Mouse (Mus musculus) hindbrain, postnatal 0 days (tissue): ENCODE results near the gene Hoxc11. TPM values are rescaled to one million over a fixed set of nuclear protein-coding genes. Genes with fewer than 3 reads are reported as not detected.
A peak's percentile ranks its signal among the peaks of the same experiment; 100 is the strongest.

Experiments
- ATAC-seq: fragments of 200-750 bp; cut with Nextera tagmentation; 2 replicates; pipeline ENCODE4 v1.8.0; 2017; ENCODE audit warnings: mild to moderate bottlenecking, moderate TSS enrichment, moderate library complexity
- DNase-seq: peaks from one replicate; pipeline ENCODE4 v3.0.0-alpha.2; 2015; ENCODE audit warnings: low spot score
- H3K27ac ChIP-seq: fragments of 300-500 bp; sonication (generic); 2 replicates; pipeline ENCODE4 v1.5.1; 2014; ENCODE audit warnings: mild to moderate bottlenecking
- H3K27me3 ChIP-seq: fragments of 300-500 bp; sonication (generic); 2 replicates; pipeline ENCODE4 v1.6.1; 2014; ENCODE audit warnings: low read length, mixed read lengths; ENCODE audit not compliant: insufficient read depth
- H3K36me3 ChIP-seq: fragments of 300-500 bp; sonication (generic); 2 replicates; pipeline ENCODE4 v1.6.1; 2014; ENCODE audit warnings: low read length, mixed read lengths; ENCODE audit not compliant: insufficient read depth
- H3K4me1 ChIP-seq: fragments of 300-500 bp; sonication (generic); 2 replicates; pipeline ENCODE4 v1.6.1; 2014; ENCODE audit warnings: antibody characterized with exemption, low read length, mixed read lengths; ENCODE audit not compliant: insufficient read depth
- H3K4me2 ChIP-seq: fragments of 300-500 bp; sonication (generic); 2 replicates; pipeline ENCODE4 v1.6.1; 2014; ENCODE audit warnings: low read depth, mild to moderate bottlenecking, low read length, moderate library complexity, mixed read lengths
- H3K4me3 ChIP-seq: fragments of 300-500 bp; sonication (generic); 2 replicates; pipeline ENCODE4 v1.5.1; 2014; ENCODE audit warnings: low read length
- H3K9ac ChIP-seq: fragments of 300-500 bp; sonication (generic); replicated peaks from 2 replicates; pipeline ENCODE4 v1.6.1; 2014; ENCODE audit warnings: mild to moderate bottlenecking, low read length, moderate library complexity, mixed read lengths
- H3K9me3 ChIP-seq: fragments of 300-500 bp; sonication (generic); 2 replicates; pipeline ENCODE4 v1.6.1; 2016; ENCODE audit warnings: low read length, mixed read lengths
- CTCF ChIP-seq: IDR thresholded peaks from 2 replicates; pipeline ENCODE4 v1.5.1; 2016; ENCODE audit warnings: antibody characterized with exemption, control low read depth, low read depth
- WGBS: fragments of 180-500 bp; shearing (Covaris S2); extraction: QIAGEN DNeasy Blood & Tissue Kit; methylation state at CpG from one replicate; pipeline ENCODE4 v1.1.7; 2014; 5-methylcytosine and 5-hydroxymethylcytosine counted together
- polyA plus RNA-seq: library from polyadenylated mRNA; unstranded; fragments of >200 nt; fragmentation: Nextera tagmentation; extraction: Ambion mirVana; gene quantifications from 2 replicates; pipeline ENCODE4 v1.2.1, GENCODE M21; 2015
- total RNA-seq: library from RNA; depleted of rRNA; stranded (reverse); fragments of >200 nt; gene quantifications from 2 replicates; pipeline ENCODE4 v1.2.3, GENCODE M21; 2014

Hoxc11 gene
- total and polyA plus RNA-seq, 2 experiments from 2014 or later: not detected

DNA sequence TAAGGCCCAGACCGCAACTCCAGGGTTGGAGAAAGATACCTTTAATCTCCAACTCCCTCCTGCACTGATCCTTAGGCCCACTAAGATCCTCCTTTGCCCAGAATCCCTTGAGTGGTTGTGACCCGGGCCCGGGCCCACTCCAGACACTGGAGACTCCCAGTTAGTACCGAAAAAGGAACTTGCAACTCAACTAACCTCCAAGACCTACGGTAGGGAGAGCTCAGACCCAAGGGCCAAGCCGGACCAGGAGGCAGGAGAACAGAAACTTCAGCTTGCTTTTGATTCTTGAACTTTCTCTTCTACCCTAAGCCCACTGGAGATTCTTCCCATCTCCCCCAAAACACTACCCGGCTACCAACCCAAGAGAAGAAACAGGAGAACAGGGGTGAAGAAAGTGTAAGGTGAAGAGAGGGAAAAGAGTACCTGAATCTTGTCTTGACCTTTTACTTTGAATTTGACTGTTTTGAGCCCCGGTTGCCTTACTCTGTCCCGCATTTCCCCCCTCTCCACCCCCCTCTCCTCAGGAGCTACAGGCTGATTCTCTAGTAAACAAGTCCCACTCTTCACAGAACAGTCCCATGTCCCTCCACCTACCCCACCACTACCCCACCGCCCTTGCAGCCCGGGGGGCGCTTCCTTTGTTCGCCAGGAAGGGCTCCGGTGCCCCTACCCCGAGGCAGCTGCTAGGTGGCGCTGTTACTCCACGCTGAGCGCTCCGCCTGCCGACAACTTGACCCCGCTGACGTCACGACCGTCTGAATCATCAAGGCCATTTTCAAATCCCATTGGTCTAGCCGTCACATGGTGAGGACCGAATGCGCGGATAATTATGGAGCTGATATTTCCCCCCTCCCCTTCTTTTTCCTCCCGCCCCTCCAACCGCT, 11.9 kb downstream of the Hoxc11 start:
- Histone ChIP-seq H3K9ac (no peak overlapping the region), H3K4me3 (no peak overlapping the region), H3K4me1 (no peaks in the 10 kb centered on the region), H3K4me2 (no peak overlapping the region), H3K27me3 (peaks cover 96% of the 10 kb centered on the region), H3K9me3 (no peaks in the 10 kb centered on the region), H3K36me3 (no peaks in the 10 kb centered on the region), H3K27ac (no peak overlapping the region)
- WGBS: 2% methylated on average over 29 of the region's 30 CpGs
- ATAC-seq (peak; percentile 45; the same call in 1 of the 2 replicates), DNase-seq (peak; percentile 76)
- peak; percentile 70 for TF ChIP-seq CTCF

GRCm38 (mm10) chr15:102966776-102967311, 12.6 kb downstream of the Hoxc11 start, which contains the start of gene Hoxc10:
TSS of gene Hoxc10 (plus strand) at chr15:102966796.
- TF ChIP-seq CTCF: no peak
- H3K9ac ChIP-seq: no peak within 1 kb of the TSS
- H3K36me3 ChIP-seq: no peaks in the 10 kb centered on the region
- no peaks in the 10 kb centered on the region for H3K9me3 ChIP-seq
- no peaks in the 10 kb centered on the region for H3K4me1 ChIP-seq
- DNase-seq (no peak), ATAC-seq (no peak)
- no peak within 1 kb of the TSS for H3K4me2 ChIP-seq
- WGBS: 3% methylated on average over 27 of the region's 27 CpGs
- peaks cover 96% of the 10 kb centered on the region for H3K27me3 ChIP-seq
- no peak within 1 kb of the TSS for H3K4me3 ChIP-seq
- H3K27ac ChIP-seq: no peak within 1 kb of the TSS

DNA sequence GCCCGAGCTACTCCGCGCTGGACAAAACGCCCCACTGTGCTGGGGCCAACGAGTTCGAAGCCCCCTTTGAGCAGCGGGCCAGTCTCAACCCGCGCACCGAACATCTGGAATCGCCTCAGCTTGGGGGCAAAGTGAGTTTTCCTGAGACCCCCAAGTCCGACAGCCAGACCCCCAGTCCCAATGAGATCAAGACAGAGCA, 13.0 kb downstream of the Hoxc11 start, which contains the start of gene Hoxc5:
Gene Hoxc5, plus strand, starts transcription at position 132 of the 199 bp plus-strand sequence.
- DNase-seq (no peak), ATAC-seq (no peak)
- H3K4me2 ChIP-seq: no peak within 1 kb of the TSS
- no peaks in the 10 kb centered on the region for H3K36me3 ChIP-seq
- 4% methylated on average over 12 of the region's 12 CpGs for WGBS
- H3K27me3 ChIP-seq: peaks cover 98% of the 10 kb centered on the region
- no peak within 1 kb of the TSS for H3K4me3 ChIP-seq
- H3K9me3 ChIP-seq: no peaks in the 10 kb centered on the region
- no peak for TF ChIP-seq CTCF
- H3K9ac ChIP-seq: no peak within 1 kb of the TSS
- no peak within 1 kb of the TSS for H3K27ac ChIP-seq
- no peaks in the 10 kb centered on the region for H3K4me1 ChIP-seq

- DNase-seq: no peak
- 3% methylated on average over 34 of the region's 34 CpGs for WGBS
- H3K4me3 ChIP-seq: no peak overlapping the region
- H3K27ac ChIP-seq: no peak overlapping the region
- no peaks in the 10 kb centered on the region for H3K9me3 ChIP-seq
- no peaks in the 10 kb centered on the region for H3K36me3 ChIP-seq
- no peaks in the 10 kb centered on the region for H3K4me1 ChIP-seq
- peaks cover 98% of the 10 kb centered on the region for H3K27me3 ChIP-seq
- H3K4me2 ChIP-seq: no peak overlapping the region
- TF ChIP-seq CTCF: no peak
- ATAC-seq: no peak
- no peak overlapping the region for H3K9ac ChIP-seq
These were observed 13.5 kb downstream of the Hoxc11 start for GRCm38 (mm10) chr15:102967511-102968397.

DNA sequence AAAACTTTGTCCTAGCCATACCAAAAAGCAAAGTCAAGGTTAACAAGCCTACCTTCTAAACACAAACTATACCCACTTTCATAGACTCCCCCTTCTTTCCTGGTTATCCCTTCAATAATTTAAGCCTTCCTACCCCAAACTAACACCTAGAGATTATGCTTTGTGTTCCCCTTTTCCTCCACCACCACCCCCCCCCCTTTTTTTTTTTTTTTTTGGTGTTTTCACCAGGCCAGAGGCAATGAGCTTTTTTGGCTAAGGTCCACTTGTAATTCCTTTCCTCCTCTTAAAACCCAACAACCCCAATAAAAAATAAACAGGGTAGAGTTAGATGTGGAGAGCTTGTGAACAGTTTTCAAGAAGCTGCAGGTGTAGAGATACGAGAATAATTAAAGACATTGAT, 15.1 kb downstream of the Hoxc11 start:
- no peaks in the 10 kb centered on the region for H3K4me1 ChIP-seq
- no peak overlapping the region for H3K9ac ChIP-seq
- H3K36me3 ChIP-seq: no peaks in the 10 kb centered on the region
- H3K4me3 ChIP-seq: no peak overlapping the region
- H3K27ac ChIP-seq: no peak overlapping the region
- ATAC-seq (no peak), DNase-seq (no peak)
- TF ChIP-seq CTCF: no peak
- 34% methylated on average over 1 of the region's 1 CpGs for WGBS
- no peak overlapping the region for H3K4me2 ChIP-seq
- no peaks in the 10 kb centered on the region for H3K9me3 ChIP-seq
- H3K27me3 ChIP-seq: peaks cover 98% of the 10 kb centered on the region

- H3K4me3 ChIP-seq: no peak overlapping the region
- H3K27ac ChIP-seq: no peak overlapping the region
- no peaks in the 10 kb centered on the region for H3K9me3 ChIP-seq
- ATAC-seq (no peak), DNase-seq (peak; percentile 64)
- H3K36me3 ChIP-seq: no peaks in the 10 kb centered on the region
- H3K9ac ChIP-seq: no peak overlapping the region
- WGBS: 2% methylated on average over 12 of the region's 12 CpGs
- TF ChIP-seq CTCF: peak; percentile 45
- no peak overlapping the region for H3K4me2 ChIP-seq
- no peaks in the 10 kb centered on the region for H3K4me1 ChIP-seq
- peaks cover 98% of the 10 kb centered on the region for H3K27me3 ChIP-seq
These were observed 16.5 kb downstream of the Hoxc11 start for GRCm38 (mm10) chr15:102970740-102971139.
